Mouse (Mus musculus) right cerebral cortex, postnatal 4 days (tissue): ENCODE results near the gene Gm49450.

Source experiments
- DNase-seq: peaks from one replicate; pipeline ENCODE4 v3.0.0-alpha.2; 2022

Gm49450 gene

GRCm38 (mm10) chr15:98953401-98954356, at the start of gene Gm49450, which contains the start of gene Tuba1a:
Gene Gm49450 (minus strand): TSS chr15:98953551.
Gene Tuba1a (minus strand): TSS chr15:98953703.
- peak; percentile 92 for DNase-seq

DNA sequence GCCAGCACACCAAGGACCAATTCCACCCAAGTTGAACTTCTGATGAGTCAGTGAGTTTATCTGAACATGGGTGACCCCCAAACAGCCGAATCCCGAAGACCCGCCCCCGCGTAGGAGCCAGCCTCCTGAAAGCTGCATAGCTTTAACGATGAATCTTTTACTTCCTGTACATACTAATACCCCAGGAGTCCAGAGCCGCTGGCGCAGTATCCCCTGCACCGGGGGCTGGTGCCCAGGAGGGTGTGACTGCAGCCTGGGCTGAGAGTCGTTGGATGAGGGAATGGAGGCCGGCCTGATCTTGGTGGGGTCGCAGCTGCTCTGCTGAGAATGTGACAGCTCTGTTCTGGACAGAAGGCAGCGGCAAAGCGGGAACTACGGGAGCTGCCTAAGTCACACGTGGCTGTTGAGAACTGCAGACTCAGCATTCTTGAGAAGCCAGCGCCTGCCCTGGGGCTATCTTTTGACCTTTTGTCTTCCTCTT, 48.1 kb upstream of the Gm49450 start:
- no peak for DNase-seq

DNA sequence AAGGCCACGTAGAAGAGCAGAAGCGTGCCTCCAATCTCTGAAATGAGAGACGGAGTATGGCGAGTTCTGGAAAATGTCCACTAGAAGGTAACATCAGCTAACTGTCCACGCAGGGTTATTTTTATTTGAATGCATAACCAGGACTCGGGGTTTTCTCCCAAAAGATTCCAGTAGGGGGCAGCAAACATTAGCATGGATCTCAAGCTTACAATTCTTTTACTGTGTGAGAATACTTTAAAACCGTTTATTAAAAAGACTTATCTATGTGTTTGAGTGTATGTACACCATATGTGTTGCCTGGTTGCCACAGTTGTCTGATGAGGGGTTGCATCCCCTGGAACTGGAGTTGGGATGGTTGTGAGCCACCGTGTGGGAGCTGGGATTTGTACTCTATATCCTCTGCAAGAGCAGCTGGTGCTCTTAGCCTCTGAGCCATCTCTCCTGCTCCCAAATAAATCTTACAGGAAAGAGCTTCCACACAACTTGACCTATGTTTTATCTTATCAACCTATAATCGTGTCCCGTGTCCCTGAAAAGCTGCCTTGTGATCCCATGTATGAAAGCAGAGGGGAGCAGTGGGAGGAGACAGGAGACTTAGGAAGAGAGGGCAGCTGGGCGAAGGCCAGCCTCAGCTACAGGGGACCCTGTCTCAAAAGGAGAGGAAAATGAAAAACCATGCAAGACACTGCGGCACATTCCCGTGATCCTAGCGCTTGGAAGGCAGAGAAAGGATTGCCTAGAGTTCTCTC, 47.4 kb upstream of the Gm49450 start:
- no peak for DNase-seq

DNA sequence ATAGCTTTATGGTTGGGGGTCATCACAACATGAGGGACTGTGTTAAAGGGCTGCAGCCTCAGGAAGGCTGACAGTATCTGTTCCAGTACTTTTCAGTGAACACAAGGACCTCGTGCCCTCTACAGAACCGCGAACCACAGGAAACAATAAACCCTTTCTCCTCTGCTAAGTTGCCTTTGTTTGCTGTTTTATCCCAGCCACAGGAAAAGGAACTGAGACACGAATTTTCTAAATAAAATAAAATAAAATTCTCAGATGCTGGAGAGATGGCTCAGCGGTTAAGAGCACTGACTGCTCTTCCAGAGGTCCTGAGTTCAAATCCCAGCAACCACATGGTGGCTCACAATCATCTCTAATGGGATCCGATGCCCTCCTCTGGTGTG, 45.4 kb upstream of the Gm49450 start:
- DNase-seq = no peak

DNA sequence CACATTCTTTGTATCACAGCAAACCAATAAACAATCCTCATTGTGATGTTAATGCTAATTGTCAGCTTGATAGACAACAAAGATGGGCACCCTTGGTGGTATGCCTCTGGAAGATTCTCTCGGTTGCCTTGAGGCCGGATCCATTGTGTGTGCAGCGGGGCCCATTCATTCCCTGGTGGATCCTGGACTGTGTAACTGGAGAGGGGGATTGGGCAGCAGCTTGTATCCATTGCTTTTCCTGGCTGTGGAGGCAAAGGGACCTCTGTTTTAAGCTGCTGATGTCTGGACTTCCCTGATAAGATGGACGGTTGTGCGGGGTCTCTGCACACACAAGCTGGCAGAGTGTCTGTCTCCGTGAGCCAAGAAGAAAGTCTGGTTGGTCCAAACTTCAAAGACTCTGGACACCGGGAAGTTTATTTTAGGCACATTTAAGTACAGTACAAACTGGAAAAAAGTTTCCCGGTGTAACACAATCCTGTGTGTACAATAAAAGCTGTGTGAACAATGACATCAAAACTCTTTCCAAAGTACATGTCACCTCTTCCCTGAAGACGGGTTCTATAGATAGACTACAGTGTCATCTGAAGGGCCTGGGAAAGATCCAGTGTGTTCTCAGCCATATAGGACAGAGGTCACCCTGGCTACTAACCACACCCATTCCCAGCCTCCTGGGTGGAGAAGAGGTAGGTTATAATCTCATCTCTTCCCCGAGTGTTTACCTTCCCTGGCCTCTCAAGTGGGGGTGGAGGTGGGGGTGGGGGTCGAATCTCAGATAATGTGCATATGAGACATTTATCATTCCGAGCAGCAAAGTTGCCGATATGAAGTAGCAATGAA, 44.8 kb upstream of the Gm49450 start:
- no peak for DNase-seq

DNA sequence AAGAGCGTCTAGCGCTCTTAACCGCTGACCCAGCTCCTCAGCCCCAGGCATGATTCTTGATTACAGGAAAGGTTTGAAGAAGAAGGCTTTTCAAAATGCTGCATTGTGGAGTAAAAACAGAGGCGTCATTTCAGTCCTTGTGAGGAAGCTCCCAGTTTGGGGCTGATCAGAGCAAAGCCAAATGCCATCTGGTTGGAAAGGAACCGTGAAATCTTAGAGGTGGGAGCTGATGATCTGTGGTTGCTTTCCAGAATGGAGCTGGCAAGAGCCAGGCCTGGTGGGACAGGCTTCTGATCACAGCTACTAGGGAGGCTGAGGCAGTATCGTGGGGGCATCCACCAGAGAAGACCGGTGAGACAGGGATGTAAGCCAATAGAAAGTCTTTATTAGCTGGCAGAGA, 43.5 kb upstream of the Gm49450 start:
- no peak for DNase-seq

GRCm38 (mm10) chr15:98994957-98995520, 41.7 kb upstream of the Gm49450 start:
- no peak for DNase-seq

GRCm38 (mm10) chr15:98993865-98994264, 40.5 kb upstream of the Gm49450 start:
- peak; percentile 96 for DNase-seq

DNA sequence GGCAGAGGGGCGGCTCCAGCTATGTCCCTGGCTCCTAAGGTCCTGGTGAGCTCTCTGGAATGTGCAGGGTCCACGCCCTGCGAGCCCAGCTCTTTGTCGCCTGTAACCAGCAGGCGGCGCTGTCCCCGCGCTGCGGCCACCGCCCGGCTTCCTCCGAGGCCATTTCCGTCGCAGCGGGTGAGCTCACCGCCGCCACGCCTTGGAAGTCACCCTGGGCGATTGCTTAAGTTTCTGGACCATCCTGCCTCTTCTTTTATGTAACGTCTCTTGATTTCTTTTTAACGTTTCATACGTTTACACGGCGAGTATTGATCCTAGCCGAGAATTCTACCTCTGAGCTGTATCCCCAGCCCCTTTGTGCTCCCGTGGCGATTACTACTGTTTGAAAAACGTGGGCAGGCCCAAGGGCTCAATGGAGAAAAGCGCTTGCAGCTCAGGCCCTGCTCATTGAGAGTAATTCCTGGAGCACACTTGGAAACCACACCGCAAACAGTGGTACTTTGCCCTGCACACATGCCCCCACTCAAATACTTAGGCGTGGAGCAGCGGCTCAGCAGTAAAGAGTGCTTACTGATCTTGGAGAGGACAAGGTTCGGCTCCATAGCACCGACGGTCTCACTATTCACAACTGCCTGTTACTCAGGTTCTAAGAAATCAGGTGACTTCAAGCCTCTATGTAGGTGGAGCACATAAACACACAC, 39.9 kb upstream of the Gm49450 start:
- DNase-seq = peak; percentile 97

DNA sequence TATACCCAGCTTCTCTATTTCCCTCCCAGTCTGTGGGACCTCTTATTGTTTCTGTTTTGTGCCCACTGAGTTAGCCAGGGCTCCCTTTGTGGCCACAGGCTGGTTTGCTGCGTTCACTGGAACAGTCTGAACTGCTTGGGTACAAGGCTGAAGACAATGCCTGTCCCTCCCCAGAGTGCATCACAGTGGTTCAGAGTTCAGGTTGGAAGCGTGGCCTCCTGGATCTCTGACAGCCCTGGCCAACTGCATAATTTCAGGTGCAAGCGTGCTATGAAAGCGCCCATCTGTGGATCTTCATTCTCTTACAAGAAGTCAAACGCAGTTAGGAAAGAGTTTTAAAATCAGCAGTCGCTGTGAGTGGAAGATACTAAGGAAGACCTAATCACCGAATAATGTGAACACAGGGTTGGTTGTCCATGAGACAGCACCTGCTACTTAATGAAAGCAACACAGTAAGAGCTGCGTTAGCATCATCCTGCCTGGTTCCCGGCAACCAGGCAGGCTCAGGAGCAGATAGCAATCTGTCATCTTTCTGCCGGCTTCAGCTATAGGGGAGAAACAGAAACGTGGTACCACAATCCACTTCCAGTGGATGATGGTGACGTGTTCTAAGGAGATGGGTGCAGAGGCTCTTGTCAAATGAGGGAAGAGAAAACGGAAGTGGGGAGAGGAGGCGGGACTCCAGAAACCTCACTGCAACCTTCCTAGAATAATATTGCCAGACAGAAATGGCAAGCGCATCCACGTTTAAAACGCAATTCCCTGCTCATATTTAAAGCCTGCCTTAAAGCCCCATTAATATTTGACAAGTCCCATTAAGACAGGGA, 38.9 kb upstream of the Gm49450 start:
- DNase-seq = no peak

DNA sequence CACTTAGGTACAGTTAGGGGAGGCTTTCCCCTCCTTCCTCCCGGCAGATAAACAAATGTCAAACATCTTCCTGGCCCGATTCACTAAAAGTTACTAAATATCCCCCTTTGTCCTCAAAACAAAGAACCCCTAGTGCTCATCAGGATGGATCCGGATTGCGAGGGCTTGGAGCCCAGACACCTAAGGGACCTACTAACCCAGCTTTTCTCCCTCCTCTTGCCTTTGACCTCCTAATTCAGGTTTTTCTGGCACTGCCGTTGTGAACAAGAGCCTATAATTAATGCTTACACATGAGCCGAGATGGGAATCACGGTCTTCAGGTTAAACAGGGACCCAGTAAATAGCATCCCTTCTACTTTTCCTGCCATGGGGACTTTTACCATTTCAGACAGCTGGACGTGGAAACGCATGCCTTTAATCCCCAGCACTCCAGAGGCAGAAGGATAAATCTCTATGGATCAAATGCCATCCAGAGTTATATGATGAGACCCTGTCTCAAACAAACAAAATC, 38.2 kb upstream of the Gm49450 start:
- no peak for DNase-seq

DNA sequence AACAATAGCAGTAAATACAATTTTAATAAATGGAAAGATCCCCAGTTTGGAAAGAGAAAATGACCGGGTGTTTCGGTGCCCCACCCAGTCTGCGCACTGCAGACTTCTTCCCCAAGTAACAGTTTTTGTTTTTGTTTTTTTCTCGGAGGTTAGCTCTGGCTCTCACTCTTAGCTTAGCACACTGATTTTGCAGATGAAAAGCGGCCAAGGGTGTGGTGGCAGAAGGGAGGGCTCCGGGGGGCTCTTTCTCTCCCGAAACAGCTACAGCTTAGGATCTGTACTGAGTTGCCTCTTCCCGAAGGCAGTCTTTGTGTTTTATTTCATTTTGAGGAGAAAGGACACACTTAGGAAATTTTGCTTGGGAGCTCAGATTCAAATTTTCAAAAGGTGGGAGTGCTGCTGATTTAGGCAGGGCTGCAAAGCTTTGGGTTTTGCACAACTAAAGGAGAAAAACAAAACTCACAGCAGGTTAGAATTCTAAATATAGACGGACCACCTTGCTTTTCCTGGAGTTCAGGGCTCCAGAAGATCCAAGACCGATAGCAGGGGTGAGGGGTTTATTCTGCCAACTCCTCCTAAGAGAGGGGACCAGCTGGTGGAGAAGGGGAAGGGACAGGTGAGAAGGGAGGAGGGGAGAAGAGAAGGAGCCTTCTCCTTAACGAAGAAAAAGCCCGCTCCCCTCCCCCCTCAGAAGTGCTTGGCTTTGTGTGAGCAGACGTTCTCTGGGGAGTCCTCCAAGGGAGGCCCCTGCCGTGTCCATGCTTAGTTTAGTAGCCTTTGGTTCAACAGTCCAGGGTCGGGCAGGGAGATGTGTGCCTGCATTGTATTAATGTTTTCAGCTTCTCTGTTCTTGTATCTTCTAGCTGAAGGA, 37.6 kb upstream of the Gm49450 start:
- no peak for DNase-seq

DNA sequence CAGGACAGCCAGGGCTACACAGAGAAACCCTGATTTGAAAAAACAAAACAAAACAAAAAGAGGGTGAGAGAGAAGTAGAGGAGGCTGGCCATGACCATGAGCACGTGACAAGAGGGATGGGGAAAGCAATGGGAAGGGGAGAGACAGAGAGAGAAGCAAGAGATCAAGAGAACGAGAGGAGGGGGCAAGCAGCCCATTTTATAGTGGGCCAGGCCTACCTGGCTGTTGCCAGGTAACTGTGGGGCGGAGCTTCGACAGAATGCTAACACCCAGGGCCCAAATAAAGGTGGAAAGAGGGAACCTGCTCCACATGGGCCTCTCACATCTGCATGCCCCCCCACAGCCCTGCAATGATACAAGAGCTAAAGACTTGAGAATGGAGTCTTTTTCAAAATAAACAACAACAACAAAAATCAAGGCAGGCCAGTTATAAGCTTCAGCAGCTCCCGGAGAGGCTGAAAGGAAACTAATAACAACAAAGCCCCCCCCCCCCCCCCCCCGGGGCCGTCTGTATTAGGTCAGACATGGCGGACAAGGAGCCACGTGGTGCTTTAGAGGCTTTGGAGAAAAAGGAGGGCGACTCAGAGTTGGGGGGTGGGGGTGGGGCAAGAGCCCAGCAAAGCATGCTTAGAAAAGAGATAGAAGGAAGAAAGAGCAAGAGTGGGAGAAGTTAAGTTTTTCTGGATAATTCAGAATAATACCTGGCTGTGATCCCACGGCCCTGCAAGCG, 36.5 kb upstream of the Gm49450 start:
- no peak for DNase-seq

- DNase-seq = no peak
Observed at GRCm38 (mm10) chr15:98988787-98989186, 35.4 kb upstream of the Gm49450 start.

GRCm38 (mm10) chr15:98987661-98988181, 34.4 kb upstream of the Gm49450 start:
- no peak for DNase-seq

DNA sequence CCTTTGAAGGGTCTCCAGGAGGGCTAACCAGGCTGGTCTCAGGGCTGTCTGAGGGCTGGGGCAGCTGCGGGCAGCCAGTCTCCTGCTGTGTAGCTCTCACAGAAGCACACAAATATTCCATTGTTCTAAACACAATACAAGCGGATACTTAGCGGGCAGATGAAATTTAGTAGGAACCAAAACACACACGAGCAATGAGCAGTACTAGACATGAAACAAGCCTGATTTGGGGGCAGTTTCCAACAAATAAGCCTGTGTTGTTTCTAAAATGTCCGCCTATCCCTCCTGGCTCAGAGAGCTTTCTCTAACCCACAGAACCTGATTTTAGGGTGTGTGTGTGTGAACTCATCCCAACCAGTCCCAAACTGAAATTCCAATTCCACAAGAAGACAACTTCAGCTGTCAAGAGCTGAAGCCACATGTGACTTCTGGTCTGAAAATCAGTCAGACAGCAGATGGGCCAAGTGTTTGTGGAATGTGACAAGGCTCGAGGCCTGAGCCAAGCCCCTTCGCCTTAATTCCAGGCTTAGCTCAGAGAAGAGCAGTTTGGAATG, 33.8 kb upstream of the Gm49450 start:
- no peak for DNase-seq

- DNase-seq = no peak
Observed at GRCm38 (mm10) chr15:98985982-98986715, 32.8 kb upstream of the Gm49450 start.
